Mouse (Mus musculus) lung, embryonic 16.5 days (tissue): ENCODE data around the gene Cnot3. TPM values are rescaled to one million over a fixed set of nuclear protein-coding genes. Genes with fewer than 3 reads are reported as not detected.

Experiments
- microRNA-seq: library from miRNA; unstranded; fragments of <30 nt; microRNA quantifications from one replicate; pipeline ENCODE4, GENCODE M21; 2016
- polyA plus RNA-seq: library from polyadenylated mRNA; unstranded; fragments of >200 nt; fragmentation: Nextera tagmentation; extraction: Ambion mirVana; gene quantifications from 2 replicates; pipeline ENCODE4 v1.2.1, GENCODE M21; 2015

Gene Cnot3
- polyA plus RNA-seq, 1 experiment from 2014 or later = 66.3 TPM

Small RNAs within 50 kb of the gene (microRNA-seq; reads per million reads assigned to microRNA genes)
- gene Mir3572 = 2.0 reads per million, percentile 3 among the genes with 10 or more reads in this experiment

Other genes with a start within 250 kb of the Cnot3 start
- gene Cacng6, start 221.1 kb upstream of the Cnot3 start, polyA plus RNA-seq = 0.19 and 0.70 TPM in 2 replicates
- gene Tarm1, start 142.6 kb upstream of the Cnot3 start, polyA plus RNA-seq = 0.33 TPM in 1 of 2 replicates, not detected in the other
- 0.40 TPM in 1 of 2 replicates, not detected in the other for gene Oscar, start 29.1 kb upstream of the Cnot3 start, polyA plus RNA-seq
- 502 and 505 TPM in 2 replicates for gene Ndufa3, start 27.9 kb upstream of the Cnot3 start, polyA plus RNA-seq
- gene Tfpt, start 15.3 kb upstream of the Cnot3 start, polyA plus RNA-seq = 19.1 and 19.9 TPM in 2 replicates
- gene Prpf31, start 15.3 kb upstream of the Cnot3 start, polyA plus RNA-seq = 89.6 and 91.0 TPM in 2 replicates
- 12.2 and 13.5 TPM in 2 replicates for gene Leng1, start 20.6 kb downstream of the Cnot3 start, polyA plus RNA-seq
- 33.8 and 41.3 TPM in 2 replicates for gene Tmc4, start 32.3 kb downstream of the Cnot3 start, polyA plus RNA-seq
- 258 and 270 TPM in 2 replicates for gene Tsen34, start 47.6 kb downstream of the Cnot3 start, polyA plus RNA-seq
- gene Mboat7, start 48.3 kb downstream of the Cnot3 start, polyA plus RNA-seq = 47.0 and 51.3 TPM in 2 replicates
- 1,423 and 1,469 TPM in 2 replicates for gene Rps9, start 58.7 kb downstream of the Cnot3 start, polyA plus RNA-seq
- gene Pirb, start 75.1 kb downstream of the Cnot3 start, polyA plus RNA-seq = 1.3 and 1.6 TPM in 2 replicates
- 0.16 TPM in 1 of 2 replicates, not detected in the other for gene Gm15448, start 180.4 kb downstream of the Cnot3 start, polyA plus RNA-seq
- gene Pira2, start 199.8 kb downstream of the Cnot3 start, polyA plus RNA-seq = 0.41 and 0.69 TPM in 2 replicates